Mouse (Mus musculus) heart, postnatal 0 days (tissue): ENCODE measurements at regions not wholly inside any gene's neighbourhood (a gene's known extent, or its start where the extent isn't known, plus 50 kb on each side); places are given as distances from the start of the nearest gene placed in this dataset.

Experiments used
- CTCF ChIP-seq: IDR thresholded peaks from 2 replicates; pipeline ENCODE4 v1.5.1; 2016; ENCODE audit warnings: antibody characterized with exemption, control low read depth, low read depth
- EP300 ChIP-seq: IDR thresholded peaks from 2 replicates; pipeline ENCODE4 v1.6.1; 2016; ENCODE audit warnings: antibody characterized with exemption, low read depth

DNA sequence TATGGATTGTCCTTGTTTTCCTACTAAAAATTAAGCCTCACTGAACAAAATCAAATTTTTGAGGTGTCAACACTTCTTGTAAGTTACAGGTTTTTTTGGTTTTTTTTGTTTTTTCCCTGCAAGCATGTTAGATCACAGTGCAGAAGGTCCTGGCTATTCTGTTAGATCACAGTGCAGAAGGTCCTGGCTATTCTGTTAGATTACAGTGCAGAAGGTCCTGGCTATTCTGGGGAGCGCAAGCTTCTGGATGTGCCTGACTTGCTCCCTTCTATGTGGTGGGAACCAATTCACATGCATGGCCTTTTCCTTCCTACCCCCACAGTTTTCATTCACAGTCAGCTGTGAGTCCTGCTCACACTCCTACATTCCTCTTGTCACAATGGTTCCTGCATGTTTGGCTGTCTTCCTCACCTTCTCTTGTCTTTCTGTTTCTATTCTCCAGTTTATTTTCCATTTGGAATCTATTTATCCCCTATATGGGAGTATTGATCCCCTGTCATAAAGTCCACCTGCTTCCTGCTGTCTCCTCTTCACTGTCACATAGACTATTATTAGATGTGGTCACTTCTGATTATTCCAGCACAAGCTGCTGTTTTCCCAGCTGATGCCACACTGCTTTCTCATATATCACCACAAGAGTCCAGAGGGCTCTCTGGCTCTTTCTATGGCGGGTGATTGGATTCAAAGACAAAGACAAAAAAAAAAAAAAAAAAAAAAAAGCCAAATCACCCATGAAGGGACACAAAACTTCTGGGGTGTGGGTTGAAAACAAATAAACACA is 866.3 kb upstream of the Gm5150 start:
- no peak for TF ChIP-seq CTCF
- no peak for TF ChIP-seq EP300
